Mouse (Mus musculus): ENCODE results near the gene Pdcd2. TPM values are rescaled to one million over a fixed set of nuclear protein-coding genes. Genes with fewer than 3 reads are reported as not detected.
"Not testable (repeated sequence)": the region's sequence is repeated elsewhere in the genome, so short reads cannot be mapped to it uniquely, and the experiment has no call there.

The Pdcd2 gene
- polyA plus RNA-seq, 1 experiment = 62.0 TPM

DNA sequence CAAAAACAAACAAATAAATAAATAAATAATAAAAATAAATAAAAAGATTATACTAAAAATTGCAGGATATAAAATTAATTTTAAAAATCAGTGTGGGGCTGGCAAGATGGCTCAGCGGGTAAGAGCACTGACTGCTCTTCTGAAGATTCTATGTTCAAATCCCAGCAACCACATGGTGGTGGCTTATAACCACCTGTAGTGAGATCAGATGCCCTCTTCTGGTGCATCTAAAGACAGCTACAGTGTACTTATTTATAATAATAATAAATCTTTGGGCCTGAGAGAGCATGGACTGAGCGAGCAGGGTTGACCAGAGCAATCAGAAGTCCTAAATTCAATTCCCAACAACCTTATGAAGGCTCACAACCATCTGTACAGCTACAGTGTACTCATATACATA, 32.8 kb upstream of the Pdcd2 start:
- TF ChIP-seq CTCF (IDR thresholded peaks at IDR 0.05; ENCODE audit: low read depth, low read length) = no peak
- no peak for TF ChIP-seq POLR2A (IDR thresholded peaks at IDR 0.05; ENCODE audit: insufficient read depth, low read length)
- no peak for TF ChIP-seq EP300 (IDR thresholded peaks at IDR 0.05; ENCODE audit: insufficient read depth, low read depth, low read length)
- Histone ChIP-seq H3K9me3 (replicated peaks; ENCODE audit: control insufficient read depth, insufficient read depth, low read length, poor library complexity, severe bottlenecking) (no peaks in the 10 kb centered on the region), H3K27me3 (ENCODE audit: control insufficient read depth, insufficient read depth, low read length, poor library complexity, severe bottlenecking) (no peaks in the 10 kb centered on the region; the same call in 1 of the 2 replicates), H3K4me3 (ENCODE audit: low read depth, low read length) (no peak overlapping the region), H3K27ac (ENCODE audit: insufficient read depth, low read length) (no peak overlapping the region), H3K9ac (ENCODE audit: low read depth, poor library complexity, severe bottlenecking) (no peak overlapping the region), H3K36me3 (ENCODE audit: control insufficient read depth, insufficient read depth, low read length, poor library complexity, severe bottlenecking) (no peaks in the 10 kb centered on the region), H3K4me1 (ENCODE audit: control insufficient read depth, insufficient read depth, low read length) (no peaks in the 10 kb centered on the region)

DNA sequence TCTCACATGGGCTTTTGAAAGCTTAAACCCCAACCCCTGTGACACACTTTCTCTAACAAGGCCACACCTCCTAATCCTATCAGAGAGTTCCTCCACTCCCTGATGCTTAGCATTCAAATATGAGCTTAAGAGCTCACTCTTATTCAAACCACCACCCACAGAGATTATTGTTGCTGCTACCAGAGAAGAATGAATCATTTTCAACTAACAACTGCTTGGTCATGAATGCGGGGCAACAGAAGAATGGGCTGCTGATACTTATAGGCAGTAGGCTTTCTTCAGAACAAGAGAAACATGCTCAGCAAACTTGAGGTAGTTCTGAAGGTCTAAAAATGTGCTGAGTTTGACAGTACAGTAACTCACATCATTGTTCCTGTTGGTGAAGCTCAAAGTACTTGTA, 22.6 kb upstream of the Pdcd2 start:
- Histone ChIP-seq H3K9me3 (replicated peaks; ENCODE audit: control insufficient read depth, insufficient read depth, low read length, poor library complexity, severe bottlenecking) (no peaks in the 10 kb centered on the region), H3K4me3 (ENCODE audit: low read depth, low read length) (no peak overlapping the region), H3K27ac (ENCODE audit: insufficient read depth, low read length) (no peak overlapping the region), H3K4me1 (ENCODE audit: control insufficient read depth, insufficient read depth, low read length) (no peaks in the 10 kb centered on the region), H3K36me3 (ENCODE audit: control insufficient read depth, insufficient read depth, low read length, poor library complexity, severe bottlenecking) (no peaks in the 10 kb centered on the region), H3K9ac (ENCODE audit: low read depth, poor library complexity, severe bottlenecking) (no peak overlapping the region), H3K27me3 (ENCODE audit: control insufficient read depth, insufficient read depth, low read length, poor library complexity, severe bottlenecking) (no peaks in the 10 kb centered on the region)
- TF ChIP-seq POLR2A (IDR thresholded peaks at IDR 0.05; ENCODE audit: insufficient read depth, low read length) = no peak
- no peak for TF ChIP-seq EP300 (IDR thresholded peaks at IDR 0.05; ENCODE audit: insufficient read depth, low read depth, low read length)
- TF ChIP-seq CTCF (IDR thresholded peaks at IDR 0.05; ENCODE audit: low read depth, low read length) = no peak

DNA sequence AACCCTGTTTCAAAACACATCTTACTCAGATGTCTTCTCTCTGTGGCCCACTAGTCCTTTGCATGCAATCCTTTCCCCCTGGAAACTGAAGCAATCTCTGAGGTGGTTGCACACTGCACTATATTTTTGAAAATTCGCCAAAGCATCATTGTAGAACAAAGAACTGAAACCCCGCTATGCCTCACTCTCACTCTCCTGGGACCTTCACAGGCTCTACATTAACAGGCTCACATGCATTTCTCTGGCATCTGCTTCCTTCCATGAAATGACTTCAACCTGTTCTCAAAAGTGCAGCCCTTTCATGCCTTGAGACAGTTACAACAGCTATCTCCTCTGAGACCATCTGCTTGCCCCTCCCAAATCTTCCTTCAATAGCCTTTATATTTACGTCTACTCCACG, 19.3 kb upstream of the Pdcd2 start:
- H3K27ac ChIP-seq (ENCODE audit: insufficient read depth, low read length) = no peak overlapping the region
- no peaks in the 10 kb centered on the region for H3K4me1 ChIP-seq (ENCODE audit: control insufficient read depth, insufficient read depth, low read length)
- TF ChIP-seq EP300 (IDR thresholded peaks at IDR 0.05; ENCODE audit: insufficient read depth, low read depth, low read length) (no peak), CTCF (IDR thresholded peaks at IDR 0.05; ENCODE audit: low read depth, low read length) (no peak), POLR2A (IDR thresholded peaks at IDR 0.05; ENCODE audit: insufficient read depth, low read length) (no peak)
- H3K9me3 ChIP-seq (replicated peaks; ENCODE audit: control insufficient read depth, insufficient read depth, low read length, poor library complexity, severe bottlenecking) = no peaks in the 10 kb centered on the region
- H3K4me3 ChIP-seq (ENCODE audit: low read depth, low read length) = no peak overlapping the region
- H3K27me3 ChIP-seq (ENCODE audit: control insufficient read depth, insufficient read depth, low read length, poor library complexity, severe bottlenecking) = no peaks in the 10 kb centered on the region
- no peak overlapping the region for H3K9ac ChIP-seq (ENCODE audit: low read depth, poor library complexity, severe bottlenecking)
- H3K36me3 ChIP-seq (ENCODE audit: control insufficient read depth, insufficient read depth, low read length, poor library complexity, severe bottlenecking) = no peaks in the 10 kb centered on the region

DNA sequence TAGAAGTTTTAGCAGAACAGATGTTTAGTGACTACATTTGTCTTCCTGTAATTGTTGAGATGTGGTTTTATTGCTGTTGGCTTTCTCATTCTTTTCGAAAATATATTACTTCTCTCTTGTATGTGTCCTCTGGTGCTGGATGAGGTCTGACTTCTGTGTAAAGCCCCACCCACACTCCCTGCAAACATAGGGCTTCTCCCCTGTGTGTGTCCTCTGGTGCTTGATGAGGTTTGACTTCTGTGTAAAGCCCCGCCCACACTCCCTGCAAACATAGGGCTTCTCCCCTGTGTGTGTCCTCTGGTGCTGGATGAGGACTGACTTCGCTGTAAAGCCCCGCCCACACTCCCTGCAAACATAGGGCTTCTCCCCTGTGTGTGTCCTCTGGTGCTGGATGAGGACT, 16.8 kb upstream of the Pdcd2 start:
- not testable (repeated sequence) for H3K9me3 ChIP-seq (replicated peaks; ENCODE audit: control insufficient read depth, insufficient read depth, low read length, poor library complexity, severe bottlenecking); H3K36me3 ChIP-seq (ENCODE audit: control insufficient read depth, insufficient read depth, low read length, poor library complexity, severe bottlenecking); H3K9ac ChIP-seq (ENCODE audit: low read depth, poor library complexity, severe bottlenecking); H3K27ac ChIP-seq (ENCODE audit: insufficient read depth, low read length); H3K4me1 ChIP-seq (ENCODE audit: control insufficient read depth, insufficient read depth, low read length); H3K27me3 ChIP-seq (ENCODE audit: control insufficient read depth, insufficient read depth, low read length, poor library complexity, severe bottlenecking)
- peak overlapping the region; percentile 47 for H3K4me3 ChIP-seq (ENCODE audit: low read depth, low read length)

DNA sequence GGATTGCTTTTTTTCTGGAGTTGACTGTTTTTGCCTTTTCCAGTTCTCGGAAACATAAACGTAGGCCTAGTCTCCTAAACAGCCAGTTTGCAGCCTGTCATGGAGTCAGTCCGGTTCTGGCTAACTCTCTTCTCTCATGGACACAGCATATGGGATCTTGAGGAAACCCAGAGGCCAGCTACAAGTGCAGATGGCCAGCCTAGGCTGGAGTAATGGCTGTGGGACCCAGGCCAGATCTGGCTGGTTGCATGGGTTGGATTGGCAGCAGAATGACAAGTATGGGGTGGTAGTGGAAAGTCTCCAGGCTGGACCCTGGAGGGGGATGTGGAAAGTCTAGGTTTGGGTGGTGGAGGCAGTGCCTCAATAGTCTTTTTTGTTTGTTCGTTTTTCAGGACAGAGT, 13.2 kb upstream of the Pdcd2 start:
- H3K9me3 ChIP-seq (replicated peaks; ENCODE audit: control insufficient read depth, insufficient read depth, low read length, poor library complexity, severe bottlenecking) = no peaks in the 10 kb centered on the region
- H3K36me3 ChIP-seq (ENCODE audit: control insufficient read depth, insufficient read depth, low read length, poor library complexity, severe bottlenecking) = no peaks in the 10 kb centered on the region
- no peak overlapping the region for H3K27ac ChIP-seq (ENCODE audit: insufficient read depth, low read length)
- H3K4me1 ChIP-seq (ENCODE audit: control insufficient read depth, insufficient read depth, low read length) = no peaks in the 10 kb centered on the region
- H3K9ac ChIP-seq (ENCODE audit: low read depth, poor library complexity, severe bottlenecking) = no peak overlapping the region
- TF ChIP-seq POLR2A (IDR thresholded peaks at IDR 0.05; ENCODE audit: insufficient read depth, low read length) = no peak
- H3K27me3 ChIP-seq (ENCODE audit: control insufficient read depth, insufficient read depth, low read length, poor library complexity, severe bottlenecking) = peaks cover 6% of the 10 kb centered on the region
- H3K4me3 ChIP-seq (ENCODE audit: low read depth, low read length) = no peak overlapping the region

DNA sequence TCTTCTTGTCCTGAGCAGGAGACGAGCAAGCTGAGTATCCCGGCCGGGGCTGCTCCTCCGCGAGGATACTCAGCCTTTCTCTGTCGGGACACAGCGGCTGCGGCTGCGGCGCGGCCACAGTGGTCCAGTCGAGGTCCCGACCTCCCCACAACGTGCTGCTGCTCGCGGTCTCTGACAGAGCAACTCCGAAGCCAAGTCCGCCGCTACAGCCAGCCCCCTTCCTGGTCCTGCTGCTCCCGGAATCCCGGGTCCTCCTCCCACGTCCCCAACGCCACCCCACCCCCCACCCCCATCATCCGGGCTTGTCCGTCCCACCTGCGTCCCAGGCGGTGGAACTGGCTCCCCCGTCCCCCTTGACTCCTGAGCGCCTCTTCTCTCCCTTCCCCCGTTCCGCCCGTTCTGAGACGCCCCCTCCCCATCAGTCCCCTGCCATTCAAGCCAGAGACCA, 9.4 kb upstream of the Pdcd2 start:
- peaks cover 8% of the 10 kb centered on the region for H3K27me3 ChIP-seq (ENCODE audit: control insufficient read depth, insufficient read depth, low read length, poor library complexity, severe bottlenecking)
- peak overlapping the region; percentile 29 for H3K9ac ChIP-seq (ENCODE audit: low read depth, poor library complexity, severe bottlenecking)
- TF ChIP-seq CTCF (IDR thresholded peaks at IDR 0.05; ENCODE audit: low read depth, low read length) (no peak), POLR2A (IDR thresholded peaks at IDR 0.05; ENCODE audit: insufficient read depth, low read length) (no peak), EP300 (IDR thresholded peaks at IDR 0.05; ENCODE audit: insufficient read depth, low read depth, low read length) (no peak)
- no peaks in the 10 kb centered on the region for H3K9me3 ChIP-seq (replicated peaks; ENCODE audit: control insufficient read depth, insufficient read depth, low read length, poor library complexity, severe bottlenecking)
- H3K27ac ChIP-seq (ENCODE audit: insufficient read depth, low read length) = no peak overlapping the region
- H3K36me3 ChIP-seq (ENCODE audit: control insufficient read depth, insufficient read depth, low read length, poor library complexity, severe bottlenecking) = no peaks in the 10 kb centered on the region
- no peaks in the 10 kb centered on the region for H3K4me1 ChIP-seq (ENCODE audit: control insufficient read depth, insufficient read depth, low read length)
- H3K4me3 ChIP-seq (ENCODE audit: low read depth, low read length) = peak overlapping the region; percentile 57
